In the genomic region with DNA sequence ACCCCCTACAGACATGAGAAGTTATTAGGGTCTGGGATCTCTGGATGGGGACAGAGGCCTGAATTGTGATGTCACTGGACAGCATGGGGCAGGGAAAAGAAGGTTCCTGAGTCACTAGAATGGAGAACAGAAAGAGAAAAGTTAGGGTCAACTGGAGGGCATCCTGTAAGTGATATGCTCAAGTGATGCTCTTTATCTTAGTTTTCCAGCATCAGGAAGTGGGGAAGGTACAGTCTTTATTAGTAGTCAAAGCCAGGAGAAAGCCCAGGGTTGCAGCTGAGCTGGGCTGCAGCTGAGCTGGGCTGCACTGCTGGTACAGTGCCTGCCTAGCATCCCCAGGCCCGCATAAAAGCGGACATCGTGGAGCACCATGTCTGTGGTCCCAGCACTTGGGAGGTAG, we compare ENCODE assay signal across 21 mouse cellular contexts.
A peak's percentile ranks its signal among the peaks of the same experiment; 100 is the strongest.
DNase-seq lines count a peak whose midpoint lies in the region; ATAC-seq and TF ChIP-seq lines count a peak whose summit lies in the region.
"Had no signal": no experiment of that assay in that cellular context is flagged by ENCODE, and none has a peak within 500 bp of the region (broad histone marks: within the 10 kb centered on the region; RNA-seq: fewer than 3 reads in every experiment).

No protein-coding gene starts in this region.

- no peak overlapping the region for H3K4me2 ChIP-seq in intestine, embryonic 16.5 days (ENCODE audit: low read depth, low read length)
- no peak overlapping the region for H3K4me2 ChIP-seq in intestine, postnatal 0 days (replicated peaks; ENCODE audit: low read depth)
- H3K4me2 ChIP-seq in liver, postnatal 0 days (ENCODE audit: low read depth, low read length) = no peak overlapping the region
- H3K4me2 ChIP-seq in liver, embryonic 12.5 days = no peak overlapping the region
- H3K4me2 ChIP-seq: forebrain, embryonic 15.5 days; hindbrain, embryonic 14.5 days; limb, embryonic 12.5 days; liver, embryonic 15.5 days; midbrain, embryonic 12.5 days; neural tube, embryonic 12.5 days had no signal

- no peak for DNase-seq in gastrocnemius, adult 2 months
- no peak for DNase-seq in gastrocnemius, adult 8-10 months (ENCODE audit: low spot score in 2 of 2)
- DNase-seq in liver, postnatal 0 days = no peak
- no peak for DNase-seq in frontal cortex, postnatal 14 days (ENCODE audit: low spot score in 2 of 2)
- DNase-seq: adrenal gland, postnatal 10 days; cerebellum, adult 11 months; cerebellum, postnatal 14 days; heart, postnatal 14 days; right cerebral cortex, postnatal 4 days had no signal

- no peaks in the 10 kb centered on the region for H3K4me1 ChIP-seq in intestine, embryonic 16.5 days (ENCODE audit: control insufficient read depth, insufficient read depth, low read length)
- H3K4me1 ChIP-seq in intestine, postnatal 0 days (replicated peaks; ENCODE audit: control insufficient read depth, insufficient read depth, low read length) = no peaks in the 10 kb centered on the region
- H3K4me1 ChIP-seq in liver, postnatal 0 days (ENCODE audit: insufficient read depth) = peaks cover 15% of the 10 kb centered on the region; the same call in 1 of the 2 replicates
- 0 out of 2 replicates have a peak, but pooled peaks cover 22% of the 10 kb centered on the region for H3K4me1 ChIP-seq in liver, embryonic 12.5 days
- H3K4me1 ChIP-seq in brown adipose tissue, adult 24 weeks (ENCODE audit: control insufficient read depth, insufficient read depth, insufficient read length, low read length) = peaks cover 47% of the 10 kb centered on the region
- H3K4me1 ChIP-seq: forebrain, embryonic 15.5 days; liver, embryonic 15.5 days; neural tube, embryonic 12.5 days had no signal

- peak overlapping the region; percentile 80 for H3K27ac ChIP-seq in gastrocnemius, adult 2 months
- H3K27ac ChIP-seq in intestine, embryonic 16.5 days (ENCODE audit: low read length) = 0 out of 2 replicates have a peak overlapping the region, but pooled peaks have one; percentile 2
- no peak overlapping the region for H3K27ac ChIP-seq in intestine, postnatal 0 days (ENCODE audit: low read depth, low read length)
- H3K27ac ChIP-seq in liver, postnatal 0 days (ENCODE audit: low read depth) = 0 out of 2 replicates have a peak overlapping the region, but pooled peaks have one; percentile 22
- no peak overlapping the region for H3K27ac ChIP-seq in liver, embryonic 12.5 days
- H3K27ac ChIP-seq in brown adipose tissue, adult 24 weeks (replicated peaks; ENCODE audit: low read depth, low read length) = peak overlapping the region; percentile 100
- H3K27ac ChIP-seq: forebrain, embryonic 15.5 days; hindbrain, embryonic 14.5 days; limb, embryonic 12.5 days; liver, embryonic 15.5 days; midbrain, embryonic 12.5 days; neural tube, embryonic 12.5 days had no signal

- no peak overlapping the region for H3K4me3 ChIP-seq in gastrocnemius, adult 2 months
- no peak overlapping the region for H3K4me3 ChIP-seq in intestine, embryonic 16.5 days (ENCODE audit: low read length)
- no peak overlapping the region for H3K4me3 ChIP-seq in intestine, postnatal 0 days (ENCODE audit: low read depth, low read length)
- no peak overlapping the region for H3K4me3 ChIP-seq in liver, postnatal 0 days (ENCODE audit: low read depth, low read length)
- H3K4me3 ChIP-seq in liver, embryonic 12.5 days = no peak overlapping the region
- no peak overlapping the region for H3K4me3 ChIP-seq in brown adipose tissue, adult 24 weeks (ENCODE audit: insufficient read depth, low read depth, low read length)
- H3K4me3 ChIP-seq: forebrain, embryonic 15.5 days; limb, embryonic 12.5 days; liver, embryonic 15.5 days; midbrain, embryonic 12.5 days; neural tube, embryonic 12.5 days had no signal

- H3K36me3 ChIP-seq in intestine, embryonic 16.5 days (ENCODE audit: control insufficient read depth, insufficient read depth, low read length) = no peaks in the 10 kb centered on the region
- H3K36me3 ChIP-seq in intestine, postnatal 0 days (ENCODE audit: control insufficient read depth, insufficient read depth) = no peaks in the 10 kb centered on the region
- no peaks in the 10 kb centered on the region for H3K36me3 ChIP-seq in liver, postnatal 0 days (replicated peaks; ENCODE audit: insufficient read depth, low read length)
- H3K36me3 ChIP-seq in liver, embryonic 12.5 days = no peaks in the 10 kb centered on the region
- H3K36me3 ChIP-seq: forebrain, embryonic 15.5 days; limb, embryonic 12.5 days; liver, embryonic 15.5 days; midbrain, embryonic 12.5 days; neural tube, embryonic 12.5 days had no signal

- no peaks in the 10 kb centered on the region for H3K27me3 ChIP-seq in intestine, embryonic 16.5 days (replicated peaks; ENCODE audit: control insufficient read depth, insufficient read depth, low read length)
- H3K27me3 ChIP-seq in intestine, postnatal 0 days (replicated peaks; ENCODE audit: control insufficient read depth, insufficient read depth, low read length) = no peaks in the 10 kb centered on the region
- H3K27me3 ChIP-seq in liver, postnatal 0 days (ENCODE audit: insufficient read depth, low read length) = no peaks in the 10 kb centered on the region
- no peaks in the 10 kb centered on the region for H3K27me3 ChIP-seq in liver, embryonic 12.5 days (replicated peaks)
- H3K27me3 ChIP-seq: forebrain, embryonic 15.5 days; limb, embryonic 12.5 days; midbrain, embryonic 12.5 days; neural tube, embryonic 12.5 days had no signal

- 87% methylated on average over 3 of the region's 3 CpGs for WGBS in intestine, embryonic 16.5 days
- 87% methylated on average over 3 of the region's 3 CpGs for WGBS in intestine, postnatal 0 days
- WGBS in liver, postnatal 0 days (ENCODE audit: insufficient replicate concordance) = 75% methylated on average over 3 of the region's 3 CpGs
- 83% methylated on average over 3 of the region's 3 CpGs for WGBS in liver, embryonic 12.5 days (ENCODE audit: insufficient replicate concordance)

- no peak for ATAC-seq in intestine, embryonic 16.5 days
- no peak for ATAC-seq in intestine, postnatal 0 days
- ATAC-seq in liver, postnatal 0 days = no peak
- ATAC-seq in liver, embryonic 12.5 days = no peak
- ATAC-seq: activated CD4-positive, CD25-positive, alpha-beta regulatory T cell, adult 4 months; CD4-positive, CD25-positive, alpha-beta regulatory T cell, adult 4 months; forebrain, embryonic 15.5 days had no signal

- no peak for TF ChIP-seq EP300 in liver, postnatal 0 days (IDR thresholded peaks at IDR 0.05; ENCODE audit: low read depth)

- H3K9me3 ChIP-seq in intestine, embryonic 16.5 days (ENCODE audit: control insufficient read depth, low read length) = no peaks in the 10 kb centered on the region
- H3K9me3 ChIP-seq in intestine, postnatal 0 days (ENCODE audit: control insufficient read depth) = no peaks in the 10 kb centered on the region
- no peaks in the 10 kb centered on the region for H3K9me3 ChIP-seq in liver, postnatal 0 days (ENCODE audit: low read length)
- H3K9me3 ChIP-seq in liver, embryonic 12.5 days (replicated peaks) = no peaks in the 10 kb centered on the region
- H3K9me3 ChIP-seq: forebrain, embryonic 15.5 days; limb, embryonic 12.5 days; liver, embryonic 15.5 days; midbrain, embryonic 12.5 days; neural tube, embryonic 12.5 days had no signal

- intact Hi-C loops in gastrocnemius, adult 2 months (cut with DNase I) = loop anchor here (5.0 kb wide), 1 partner anchor 37 kb away; no protein-coding TSS in a partner anchor

- H3K9ac ChIP-seq in intestine, embryonic 16.5 days (ENCODE audit: low read depth, low read length) = no peak overlapping the region
- H3K9ac ChIP-seq in intestine, postnatal 0 days (ENCODE audit: low read depth, low read length) = no peak overlapping the region
- H3K9ac ChIP-seq in liver, postnatal 0 days (replicated peaks) = no peak overlapping the region
- no peak overlapping the region for H3K9ac ChIP-seq in liver, embryonic 12.5 days
- H3K9ac ChIP-seq: forebrain, embryonic 15.5 days; hindbrain, embryonic 14.5 days; limb, embryonic 12.5 days; liver, embryonic 15.5 days; midbrain, embryonic 12.5 days; neural tube, embryonic 12.5 days had no signal

- TF ChIP-seq CTCF in gastrocnemius, adult 2 months (IDR thresholded peaks at IDR 0.05) = no peak
- TF ChIP-seq CTCF in intestine, postnatal 0 days (IDR thresholded peaks at IDR 0.05; ENCODE audit: low read depth) = no peak
- no peak for TF ChIP-seq CTCF in liver, postnatal 0 days (IDR thresholded peaks at IDR 0.05; ENCODE audit: low read depth)

Comparison
In these comparisons a context has a peak if more than half of its experiments do, and no peak if none do; other contexts are left out.
1. H3K27ac ChIP-seq: peak in gastrocnemius, adult 2 months (single experiment), intestine, embryonic 16.5 days (single experiment), liver, postnatal 0 days (single experiment) and brown adipose tissue, adult 24 weeks (single experiment); none in intestine, postnatal 0 days (single experiment) and liver, embryonic 12.5 days (single experiment).